Mouse (Mus musculus): ENCODE measurements around the gene Olfr686. TPM values are rescaled to one million over a fixed set of nuclear protein-coding genes. Genes with fewer than 3 reads are reported as not detected.

The Olfr686 gene
- polyA plus RNA-seq (2016; fragmentation: Nextera tagmentation; extraction: Ambion mirVana): not detected in 2 replicates

DNA sequence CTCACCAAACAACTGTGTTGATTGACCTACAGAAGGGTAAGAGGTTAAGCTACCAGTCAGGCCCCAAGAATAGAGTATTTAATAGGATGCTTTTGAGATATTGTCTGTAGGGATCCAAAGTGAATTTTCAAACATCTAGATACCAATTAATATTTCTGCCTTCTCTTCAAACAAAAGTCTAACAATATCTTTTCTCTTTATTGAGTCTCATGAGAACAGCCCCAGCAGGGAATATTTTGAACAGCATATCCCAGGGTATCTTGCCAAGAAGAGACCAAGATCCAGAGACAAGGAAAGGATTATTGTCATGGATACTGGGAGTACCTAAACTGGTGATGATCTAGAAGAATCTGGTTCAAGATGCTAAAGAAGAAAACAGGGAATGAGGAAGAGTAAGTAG, at the start of gene Olfr686:
Gene Olfr686, minus strand, starts transcription at position 101 of the 400 bp plus-strand sequence.
- H3K4me3 ChIP-seq: no peak within 1 kb of the TSS
- no peaks in the 10 kb centered on the region for H3K4me1 ChIP-seq
- ATAC-seq: no peak
- no peaks in the 10 kb centered on the region for H3K27me3 ChIP-seq (replicated peaks)
- no peak within 1 kb of the TSS for H3K27ac ChIP-seq
- no peaks in the 10 kb centered on the region for H3K9me3 ChIP-seq (replicated peaks)
- H3K36me3 ChIP-seq: no peaks in the 10 kb centered on the region
- no peak within 1 kb of the TSS for H3K4me2 ChIP-seq
- no peak within 1 kb of the TSS for H3K9ac ChIP-seq

DNA sequence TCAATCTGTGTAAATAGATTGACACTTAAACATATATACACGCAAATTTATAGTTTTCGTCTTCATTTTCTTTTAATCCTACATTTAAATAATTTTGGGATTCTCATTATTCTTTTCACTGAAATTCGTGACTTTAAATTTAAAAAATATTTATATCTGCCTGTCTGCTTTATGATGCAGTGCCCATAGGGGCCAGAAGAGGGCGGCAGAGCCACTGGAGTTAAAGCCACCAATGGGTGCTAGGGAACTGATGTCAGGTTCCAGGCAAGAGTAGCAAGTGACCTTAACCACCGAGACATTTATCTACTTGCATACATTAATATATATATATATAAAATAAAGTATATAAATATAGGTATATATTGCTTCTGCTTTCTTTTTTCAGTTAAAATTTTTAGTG, 49.4 kb upstream of the Olfr686 start:
- Histone ChIP-seq H3K4me3 (no peak overlapping the region), H3K4me1 (no peaks in the 10 kb centered on the region), H3K27me3 (replicated peaks) (no peaks in the 10 kb centered on the region), H3K27ac (no peak overlapping the region), H3K9me3 (replicated peaks) (no peaks in the 10 kb centered on the region), H3K4me2 (no peak overlapping the region), H3K9ac (no peak overlapping the region), H3K36me3 (no peaks in the 10 kb centered on the region)
- WGBS (ENCODE audit: insufficient replicate concordance): 45% methylated on average over 5 of the region's 5 CpGs
- ATAC-seq: no peak

GRCm38 (mm10) chr7:105248197-105248596, 40.9 kb upstream of the Olfr686 start:
- Histone ChIP-seq H3K27me3 (replicated peaks) (no peaks in the 10 kb centered on the region), H3K36me3 (no peaks in the 10 kb centered on the region), H3K4me3 (no peak overlapping the region), H3K9me3 (replicated peaks) (no peaks in the 10 kb centered on the region), H3K27ac (no peak overlapping the region), H3K4me1 (no peaks in the 10 kb centered on the region), H3K9ac (no peak overlapping the region), H3K4me2 (no peak overlapping the region)
- no peak for ATAC-seq
- WGBS (ENCODE audit: insufficient replicate concordance): 28% methylated on average over 1 of the region's 1 CpGs

DNA sequence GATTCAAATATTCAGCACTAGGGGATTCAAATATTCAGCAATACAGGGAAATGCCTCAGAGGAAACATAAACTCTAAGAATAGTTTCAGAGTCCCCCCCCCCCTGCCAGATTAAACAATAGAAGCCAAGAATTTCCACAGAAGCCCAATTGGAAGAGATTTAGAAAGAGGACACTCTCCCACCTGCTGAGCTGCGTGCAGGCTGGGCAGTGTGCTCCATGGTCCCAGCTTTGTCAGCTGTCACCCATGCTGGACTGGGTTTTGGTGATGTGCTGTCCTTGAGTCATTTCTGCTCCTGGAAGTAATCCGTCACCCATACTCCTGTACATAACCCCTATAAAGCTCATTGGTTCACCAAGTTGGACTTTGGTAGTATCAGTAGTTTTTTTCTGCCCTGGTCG, 40.4 kb upstream of the Olfr686 start:
- Histone ChIP-seq H3K4me3 (no peak overlapping the region), H3K9ac (no peak overlapping the region), H3K4me2 (no peak overlapping the region), H3K4me1 (no peaks in the 10 kb centered on the region), H3K27me3 (replicated peaks) (no peaks in the 10 kb centered on the region), H3K27ac (no peak overlapping the region), H3K9me3 (replicated peaks) (no peaks in the 10 kb centered on the region), H3K36me3 (no peaks in the 10 kb centered on the region)
- WGBS (ENCODE audit: insufficient replicate concordance): 63% methylated on average over 3 of the region's 3 CpGs
- ATAC-seq: no peak

- Histone ChIP-seq H3K27me3 (replicated peaks) (no peaks in the 10 kb centered on the region), H3K36me3 (no peaks in the 10 kb centered on the region), H3K9ac (no peak overlapping the region), H3K27ac (no peak overlapping the region), H3K9me3 (replicated peaks) (no peaks in the 10 kb centered on the region), H3K4me1 (peaks cover 6% of the 10 kb centered on the region; the same call in 1 of the 2 replicates), H3K4me3 (no peak overlapping the region), H3K4me2 (no peak overlapping the region)
- no peak for ATAC-seq
- WGBS (ENCODE audit: insufficient replicate concordance): 60% methylated on average over 2 of the region's 2 CpGs
These were observed 22.1 kb upstream of the Olfr686 start for GRCm38 (mm10) chr7:105229386-105229785.

DNA sequence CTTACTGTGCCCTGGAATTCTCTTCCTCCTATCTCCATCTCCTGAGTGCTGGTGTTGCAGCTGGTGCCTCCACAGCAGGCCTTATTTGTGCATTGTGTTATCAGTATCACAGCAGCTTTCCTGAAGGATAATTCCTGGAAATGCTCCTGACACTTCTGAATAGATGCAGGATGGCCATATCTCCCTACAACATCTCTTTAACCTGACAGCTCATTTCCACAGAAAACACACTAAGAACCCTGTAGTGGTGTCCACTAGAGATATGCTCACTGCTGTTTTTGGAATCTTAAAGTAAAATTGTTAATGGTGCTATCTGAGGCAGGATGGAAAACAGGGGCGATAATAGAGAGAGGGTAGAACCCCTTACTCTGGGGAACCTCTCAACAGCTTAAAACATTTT, 20.9 kb upstream of the Olfr686 start:
- Histone ChIP-seq H3K4me1 (peaks cover 6% of the 10 kb centered on the region; the same call in 1 of the 2 replicates), H3K27ac (no peak overlapping the region), H3K9ac (no peak overlapping the region), H3K27me3 (replicated peaks) (no peaks in the 10 kb centered on the region), H3K9me3 (replicated peaks) (no peaks in the 10 kb centered on the region), H3K4me3 (no peak overlapping the region), H3K36me3 (no peaks in the 10 kb centered on the region), H3K4me2 (no peak overlapping the region)
- WGBS (ENCODE audit: insufficient replicate concordance): 35% methylated on average over 1 of the region's 1 CpGs
- 0 out of 2 replicates have a peak, but pooled peaks have one; percentile 42 for ATAC-seq

DNA sequence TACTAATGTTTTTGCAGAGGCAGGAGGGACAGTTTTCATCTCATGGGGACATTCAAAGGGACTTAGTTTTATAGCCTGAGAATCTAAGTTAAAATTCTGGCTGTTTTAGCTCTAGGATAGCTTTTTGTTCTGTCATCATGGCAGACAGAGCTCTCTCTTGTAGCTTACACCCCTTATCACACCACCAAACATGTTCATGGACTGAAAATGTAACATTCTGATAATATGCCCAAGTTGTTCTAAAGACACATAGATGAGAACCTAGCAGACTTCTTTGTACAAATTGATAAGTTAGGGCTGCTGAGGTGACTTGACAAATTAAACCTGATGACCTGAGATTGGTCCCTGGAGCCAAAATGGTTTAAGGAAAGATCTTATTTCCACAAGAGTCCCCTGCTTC, 19.4 kb upstream of the Olfr686 start:
- no peak overlapping the region for H3K4me2 ChIP-seq
- peaks cover 6% of the 10 kb centered on the region; the same call in 1 of the 2 replicates for H3K4me1 ChIP-seq
- no peak overlapping the region for H3K9ac ChIP-seq
- H3K27me3 ChIP-seq (replicated peaks): no peaks in the 10 kb centered on the region
- ATAC-seq: peak; percentile 78
- no peaks in the 10 kb centered on the region for H3K36me3 ChIP-seq
- H3K4me3 ChIP-seq: no peak overlapping the region
- peak overlapping the region; percentile 36; the same call in 1 of the 2 replicates for H3K27ac ChIP-seq
- H3K9me3 ChIP-seq (replicated peaks): no peaks in the 10 kb centered on the region

- Histone ChIP-seq H3K9me3 (replicated peaks) (no peaks in the 10 kb centered on the region), H3K27me3 (replicated peaks) (no peaks in the 10 kb centered on the region), H3K4me3 (no peak overlapping the region), H3K4me2 (no peak overlapping the region), H3K9ac (no peak overlapping the region), H3K36me3 (no peaks in the 10 kb centered on the region), H3K27ac (peak overlapping the region; percentile 36; the same call in 1 of the 2 replicates), H3K4me1 (peaks cover 6% of the 10 kb centered on the region; the same call in 1 of the 2 replicates)
- peak; percentile 61; the same call in 1 of the 2 replicates for ATAC-seq
These were observed 18.8 kb upstream of the Olfr686 start for GRCm38 (mm10) chr7:105226072-105226471.

DNA sequence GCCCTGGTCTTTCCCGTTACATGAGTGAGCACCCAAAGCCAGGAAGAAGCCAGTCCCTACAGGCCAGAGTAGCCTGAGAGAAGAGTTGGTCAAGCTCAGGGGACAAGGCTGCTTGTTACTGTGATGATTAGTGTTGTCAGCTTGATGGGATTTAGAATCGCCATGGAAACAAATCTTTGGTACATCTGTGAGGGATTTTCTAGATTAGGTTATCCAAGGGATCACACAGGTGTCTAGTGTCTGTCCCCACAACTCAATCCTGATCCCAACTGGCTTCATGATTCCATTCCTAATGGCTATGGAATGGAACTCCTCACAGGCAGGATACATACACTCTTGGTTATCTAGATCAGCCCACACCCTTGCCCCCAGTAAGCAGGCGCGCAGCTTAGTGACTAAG, 11.0 kb upstream of the Olfr686 start:
- Histone ChIP-seq H3K36me3 (no peaks in the 10 kb centered on the region), H3K4me1 (no peaks in the 10 kb centered on the region), H3K9me3 (replicated peaks) (no peaks in the 10 kb centered on the region), H3K4me2 (no peak overlapping the region), H3K27me3 (replicated peaks) (no peaks in the 10 kb centered on the region), H3K9ac (no peak overlapping the region), H3K4me3 (no peak overlapping the region), H3K27ac (no peak overlapping the region)
- WGBS (ENCODE audit: insufficient replicate concordance): 65% methylated on average over 4 of the region's 4 CpGs
- no peak for ATAC-seq

DNA sequence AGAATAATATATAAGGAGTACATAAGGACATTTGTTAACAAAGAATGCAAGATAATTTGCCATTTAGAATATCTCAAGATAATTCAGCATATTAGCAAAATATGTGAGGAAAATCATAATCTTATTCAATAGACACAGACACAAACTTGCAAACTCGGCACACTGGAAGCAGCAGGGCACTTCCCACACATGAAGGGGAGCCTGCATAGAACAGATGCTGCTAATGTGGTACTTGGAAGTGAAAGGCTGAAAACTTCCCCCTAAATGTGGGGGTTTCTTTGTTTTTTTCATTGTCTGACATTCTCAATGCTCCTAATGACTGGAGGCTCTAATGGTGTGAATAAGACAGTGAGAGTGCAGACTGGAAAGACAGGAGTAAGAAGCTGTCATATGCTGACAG, 7.5 kb upstream of the Olfr686 start:
- no peak overlapping the region for H3K4me3 ChIP-seq
- no peaks in the 10 kb centered on the region for H3K9me3 ChIP-seq (replicated peaks)
- WGBS (ENCODE audit: insufficient replicate concordance): 45% methylated on average over 1 of the region's 1 CpGs
- no peak overlapping the region for H3K27ac ChIP-seq
- no peak overlapping the region for H3K4me2 ChIP-seq
- no peaks in the 10 kb centered on the region for H3K4me1 ChIP-seq
- H3K36me3 ChIP-seq: no peaks in the 10 kb centered on the region
- no peaks in the 10 kb centered on the region for H3K27me3 ChIP-seq (replicated peaks)
- no peak overlapping the region for H3K9ac ChIP-seq
- ATAC-seq: no peak

DNA sequence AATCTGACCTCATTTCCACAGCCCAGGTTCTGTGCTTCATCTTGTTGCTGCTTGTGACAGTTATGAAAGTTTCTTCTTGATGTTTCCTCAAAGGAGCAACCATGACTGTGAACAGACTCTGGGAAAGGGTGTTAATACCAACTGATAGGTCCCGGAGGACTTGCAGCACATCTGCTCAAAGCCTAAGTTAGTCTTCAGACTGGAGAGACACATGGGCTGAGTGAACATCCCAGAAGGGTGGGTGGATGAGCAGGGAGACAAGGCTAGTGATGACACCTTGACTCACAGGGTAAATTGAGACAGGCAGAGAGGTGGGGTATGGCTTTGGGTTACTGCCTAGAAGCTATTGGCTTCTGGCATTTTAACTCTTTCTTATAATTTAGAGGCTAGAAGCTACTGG, 21.4 kb downstream of the Olfr686 start, which contains the start of gene Olfr685:
Gene Olfr685, minus strand, starts transcription at position 101 of the 400 bp plus-strand sequence.
- 66% methylated on average over 1 of the region's 1 CpGs for WGBS (ENCODE audit: insufficient replicate concordance)
- H3K9me3 ChIP-seq (replicated peaks): no peaks in the 10 kb centered on the region
- no peak within 1 kb of the TSS for H3K4me2 ChIP-seq
- no peaks in the 10 kb centered on the region for H3K36me3 ChIP-seq
- no peak within 1 kb of the TSS for H3K9ac ChIP-seq
- H3K4me1 ChIP-seq: no peaks in the 10 kb centered on the region
- H3K27me3 ChIP-seq (replicated peaks): no peaks in the 10 kb centered on the region
- no peak for ATAC-seq
- H3K4me3 ChIP-seq: no peak within 1 kb of the TSS
- H3K27ac ChIP-seq: no peak within 1 kb of the TSS

GRCm38 (mm10) chr7:105170773-105171172, 36.5 kb downstream of the Olfr686 start:
- Histone ChIP-seq H3K4me2 (no peak overlapping the region), H3K9me3 (replicated peaks) (no peaks in the 10 kb centered on the region), H3K27ac (no peak overlapping the region), H3K27me3 (replicated peaks) (no peaks in the 10 kb centered on the region), H3K4me1 (no peaks in the 10 kb centered on the region), H3K9ac (no peak overlapping the region), H3K4me3 (no peak overlapping the region), H3K36me3 (no peaks in the 10 kb centered on the region)
- ATAC-seq: no peak
- WGBS (ENCODE audit: insufficient replicate concordance): 35% methylated on average over 4 of the region's 4 CpGs

DNA sequence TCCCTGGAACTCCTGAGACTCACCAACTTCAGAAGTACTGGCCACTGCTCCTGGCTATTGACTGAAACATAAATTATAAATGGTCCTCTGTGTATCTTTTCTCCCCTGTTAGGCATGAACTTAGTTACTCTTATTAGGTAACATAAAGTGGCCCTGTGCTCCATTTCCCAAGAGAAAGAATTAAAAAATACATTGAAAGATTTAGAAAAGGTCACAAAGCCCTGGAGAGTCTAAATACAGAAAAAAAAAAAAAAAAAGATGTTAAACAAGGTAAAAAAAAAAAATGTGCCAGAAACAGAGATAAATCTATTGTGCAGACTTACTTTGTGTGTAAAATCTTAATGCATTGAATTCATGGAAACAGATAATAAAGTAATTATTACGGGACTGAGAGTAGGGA, 43.7 kb downstream of the Olfr686 start, which contains the start of gene Olfr684:
Gene Olfr684, minus strand, starts transcription at position 101 of the 400 bp plus-strand sequence.
- Histone ChIP-seq H3K27ac (no peak within 1 kb of the TSS), H3K4me3 (no peak within 1 kb of the TSS), H3K4me1 (no peaks in the 10 kb centered on the region), H3K27me3 (replicated peaks) (no peaks in the 10 kb centered on the region), H3K9me3 (replicated peaks) (no peaks in the 10 kb centered on the region), H3K4me2 (no peak within 1 kb of the TSS), H3K9ac (no peak within 1 kb of the TSS), H3K36me3 (no peaks in the 10 kb centered on the region)
- 64% methylated on average over 1 of the region's 1 CpGs for WGBS (ENCODE audit: insufficient replicate concordance)
- no peak for ATAC-seq
